Mouse (Mus musculus) heart, embryonic 12.5 days (tissue): ENCODE data around the gene Gm1123. TPM values are rescaled to one million over a fixed set of nuclear protein-coding genes. Genes with fewer than 3 reads are reported as not detected.

Experiments used
- polyA plus RNA-seq: library from polyadenylated mRNA; unstranded; fragments of >200 nt; fragmentation: Nextera tagmentation; extraction: Ambion mirVana; gene quantifications from 2 replicates; pipeline ENCODE4 v1.2.1, GENCODE M21; 2016

Gene Gm1123
- polyA plus RNA-seq, 1 experiment from 2014 or later = 0.14 TPM

Other genes starting within 250 kb of the Gm1123 start
- gene Prr23a1, start 193.2 kb downstream of the Gm1123 start, polyA plus RNA-seq = not detected in 2 replicates
- not detected in 2 replicates for gene Prr23a2, start 179.2 kb downstream of the Gm1123 start, polyA plus RNA-seq
- 0.15 TPM in 1 of 2 replicates, not detected in the other for gene Prr23a3, start 170.9 kb downstream of the Gm1123 start, polyA plus RNA-seq
- not detected in 2 replicates for gene 7420426K07Rik, start 132.6 kb downstream of the Gm1123 start, polyA plus RNA-seq
- gene Foxl2, start 80.4 kb downstream of the Gm1123 start, polyA plus RNA-seq = not detected in 2 replicates
- 34.6 and 35.7 TPM in 2 replicates for gene Faim, start 49.3 kb downstream of the Gm1123 start, polyA plus RNA-seq
- 2.5 and 3.3 TPM in 2 replicates for gene Pik3cb, start 104.9 kb upstream of the Gm1123 start, polyA plus RNA-seq
- gene Faiml, start 201.5 kb upstream of the Gm1123 start, polyA plus RNA-seq = not detected in 2 replicates
- 28.6 and 30.2 TPM in 2 replicates for gene Cep70, start 207.7 kb upstream of the Gm1123 start, polyA plus RNA-seq